Mouse (Mus musculus) bone marrow macrophage, adult 2 months (primary cell): ENCODE measurements around the gene Dync1li2.

Source experiments
- CTCF ChIP-seq: IDR thresholded peaks from 2 replicates; pipeline ENCODE4 v1.5.1; 2012; ENCODE audit warnings: low read depth, mild to moderate bottlenecking, low read length, moderate library complexity
- POLR2A ChIP-seq: IDR thresholded peaks from 2 replicates; pipeline ENCODE4 v1.6.1; 2012; ENCODE audit warnings: mild to moderate bottlenecking, low read depth, low read length, borderline replicate concordance

DNA sequence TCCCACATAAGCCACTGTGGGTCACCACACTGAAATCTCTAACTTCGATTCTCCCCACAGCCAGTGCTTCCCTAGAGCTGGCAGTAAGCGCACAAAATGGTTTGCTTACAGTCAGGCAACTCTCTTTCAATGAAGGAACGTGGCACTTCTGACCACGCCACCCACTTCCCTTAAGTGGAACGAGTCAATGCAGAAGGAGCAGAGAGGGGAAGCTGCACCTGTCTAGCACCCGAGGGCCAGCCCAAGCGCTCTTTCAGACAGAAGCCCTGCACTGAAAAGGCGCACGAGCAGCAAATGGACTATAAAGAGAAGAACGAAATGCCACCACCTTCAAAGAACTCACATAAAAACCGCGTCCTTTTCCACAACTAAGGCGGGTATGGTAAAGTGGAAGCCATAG lies 15.1 kb downstream of the Dync1li2 start:
- TF ChIP-seq CTCF (no peak), POLR2A (no peak)
